Mouse (Mus musculus) lung, adult 2 months (tissue): Measurements from ENCODE around the gene Smg7. TPM values are rescaled to one million over a fixed set of nuclear protein-coding genes. Genes with fewer than 3 reads are reported as not detected.

Experiments
- DNase-seq: peaks from one replicate; pipeline ENCODE4 v3.0.0; 2022
- H3K4me1 ChIP-seq: fragments of 200-500 bp; 2 replicates; pipeline ENCODE4 v1.6.1; 2011; ENCODE audit warnings: low read length; ENCODE audit not compliant: control insufficient read depth, insufficient read depth
- H3K4me3 ChIP-seq: fragments of 200-500 bp; replicated peaks from 2 replicates; pipeline ENCODE3; 2011; ENCODE audit warnings: low read depth, mild to moderate bottlenecking, control low read depth, low read length; ENCODE audit errors: extremely low read depth
- CTCF ChIP-seq: fragments of 200-500 bp; IDR thresholded peaks from 2 replicates; pipeline ENCODE4 v1.5.1; 2011; ENCODE audit warnings: mild to moderate bottlenecking, low read length, control low read depth; ENCODE audit not compliant: insufficient read depth
- POLR2A ChIP-seq: fragments of 200-500 bp; IDR thresholded peaks from 2 replicates; pipeline ENCODE4 v1.6.1; 2011; ENCODE audit warnings: low read depth, mild to moderate bottlenecking, control low read depth, low read length, borderline replicate concordance; ENCODE audit errors: extremely low read depth
- WGBS: fragments of 180-500 bp; shearing (Covaris S2); methylation state at CpG from one replicate; pipeline ENCODE4 v1.1.7; 2018; 5-methylcytosine and 5-hydroxymethylcytosine counted together
- polyA plus RNA-seq: library from polyadenylated mRNA; depleted of rRNA; stranded (reverse); fragments of >200 nt; gene quantifications from 2 replicates; pipeline ENCODE4 v1.2.3, GENCODE M21; 2012; rRNA removed

The Smg7 gene
- polyA plus RNA-seq: 25.8 and 31.6 TPM in 2 replicates

- WGBS: under 1% methylated on average over 85 of the region's 93 CpGs
Measured at GRCm38 (mm10) chr1:152901765-152902664, at the start of gene Smg7. Gene Smg7 (minus strand): TSS chr1:152902646.

GRCm38 (mm10) chr1:152942977-152943376 lies 40.5 kb upstream of the Smg7 start:
- DNase-seq: no peak
- WGBS: 66% methylated on average over 4 of the region's 4 CpGs
- H3K4me3 ChIP-seq: no peak overlapping the region
- TF ChIP-seq POLR2A (no peak), CTCF (no peak)
- H3K4me1 ChIP-seq: no peaks in the 10 kb centered on the region

More at GRCm38 (mm10) chr1:152901765-152902664, at the start of gene Smg7:
- TF ChIP-seq POLR2A (0 out of 2 replicates have a peak, but pooled peaks have one; percentile 20), CTCF (no peak)
- Histone ChIP-seq H3K4me1 (peaks cover 6% of the 10 kb centered on the region), H3K4me3 (peak within 1 kb of the TSS; percentile 96)
- peak; percentile 74 for DNase-seq

- no peaks in the 10 kb centered on the region for H3K4me1 ChIP-seq
- H3K4me3 ChIP-seq: no peak overlapping the region
- TF ChIP-seq CTCF: no peak
- TF ChIP-seq POLR2A: no peak
- no peak for DNase-seq
- 79% methylated on average over 5 of the region's 5 CpGs for WGBS
Measured at GRCm38 (mm10) chr1:152936365-152936764, 33.9 kb upstream of the Smg7 start.

GRCm38 (mm10) chr1:152935476-152935875 lies 33.0 kb upstream of the Smg7 start:
- Histone ChIP-seq H3K4me1 (no peaks in the 10 kb centered on the region), H3K4me3 (no peak overlapping the region)
- 70% methylated on average over 6 of the region's 6 CpGs for WGBS
- TF ChIP-seq CTCF: no peak
- no peak for TF ChIP-seq POLR2A
- no peak for DNase-seq

DNA sequence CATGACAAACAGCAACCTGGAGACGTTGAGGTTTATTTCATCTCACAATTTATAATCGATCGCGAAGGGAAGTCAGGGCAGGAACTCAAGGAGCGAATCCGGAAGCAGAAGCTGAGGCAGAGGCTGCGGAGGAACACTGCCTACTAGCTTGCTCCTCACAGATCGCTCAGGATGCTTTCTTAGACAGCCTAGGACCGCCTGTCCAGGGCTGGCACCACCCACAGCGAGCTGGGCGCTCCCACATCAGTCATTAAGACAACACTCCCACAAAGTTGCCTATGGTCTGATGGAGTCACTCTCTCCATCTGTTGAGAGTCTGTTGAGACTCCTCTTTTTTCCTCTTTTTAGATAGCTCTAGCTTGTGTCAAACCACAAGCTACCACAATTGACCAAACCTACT lies 31.5 kb upstream of the Smg7 start:
- DNase-seq: no peak
- WGBS: 50% methylated on average over 11 of the region's 11 CpGs
- Histone ChIP-seq H3K4me1 (no peaks in the 10 kb centered on the region), H3K4me3 (no peak overlapping the region)
- TF ChIP-seq POLR2A (no peak), CTCF (no peak)

DNA sequence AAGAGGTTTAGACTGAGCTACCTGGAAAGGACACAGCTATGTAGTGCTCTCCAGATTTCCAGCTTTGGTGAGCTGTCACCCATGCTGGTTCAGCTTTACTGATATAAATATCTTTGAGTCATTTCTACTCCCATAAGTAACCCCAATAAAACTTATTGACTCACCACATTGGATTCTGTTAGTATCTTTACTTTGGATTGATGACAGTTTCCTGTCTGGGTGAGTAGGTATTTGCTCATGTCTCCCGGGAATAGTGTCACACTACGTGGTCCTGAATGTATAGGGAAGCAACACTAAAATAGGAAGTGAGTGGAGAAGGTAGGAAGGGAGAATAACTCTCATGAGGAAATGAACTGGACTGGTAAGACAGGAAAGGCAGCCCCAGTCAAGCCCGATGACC lies 19.3 kb upstream of the Smg7 start:
- Histone ChIP-seq H3K4me3 (no peak overlapping the region), H3K4me1 (no peaks in the 10 kb centered on the region)
- DNase-seq: no peak
- TF ChIP-seq CTCF (no peak), POLR2A (no peak)
- 44% methylated on average over 3 of the region's 3 CpGs for WGBS

- WGBS: 60% methylated on average over 4 of the region's 4 CpGs
- no peaks in the 10 kb centered on the region for H3K4me1 ChIP-seq
- DNase-seq: no peak
- no peak overlapping the region for H3K4me3 ChIP-seq
- TF ChIP-seq CTCF (no peak), POLR2A (no peak)
Measured at GRCm38 (mm10) chr1:152917626-152918025, 15.2 kb upstream of the Smg7 start.

DNA sequence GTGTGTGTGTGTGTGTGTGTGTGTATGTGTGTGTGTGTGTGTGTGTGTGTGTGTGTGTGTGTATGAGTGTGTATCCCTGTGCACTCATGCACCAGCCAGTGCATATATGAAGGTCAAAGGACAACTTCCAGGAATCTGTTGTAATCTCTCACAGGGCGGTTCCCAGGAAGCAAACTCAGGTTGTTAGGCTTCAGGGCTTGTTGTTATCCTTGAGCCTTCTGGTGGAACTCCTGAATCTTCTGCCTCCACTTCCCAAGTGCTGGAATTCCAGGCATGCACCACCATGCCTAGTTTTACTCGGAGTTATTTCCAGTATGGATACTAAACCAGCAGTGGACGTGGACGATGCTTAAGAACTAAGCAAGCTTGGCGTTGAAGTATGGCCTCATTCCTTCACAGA lies 14.5 kb upstream of the Smg7 start:
- 66% methylated on average over 5 of the region's 5 CpGs for WGBS
- H3K4me3 ChIP-seq: no peak overlapping the region
- no peak for TF ChIP-seq CTCF
- TF ChIP-seq POLR2A: no peak
- no peak for DNase-seq
- no peaks in the 10 kb centered on the region for H3K4me1 ChIP-seq

DNA sequence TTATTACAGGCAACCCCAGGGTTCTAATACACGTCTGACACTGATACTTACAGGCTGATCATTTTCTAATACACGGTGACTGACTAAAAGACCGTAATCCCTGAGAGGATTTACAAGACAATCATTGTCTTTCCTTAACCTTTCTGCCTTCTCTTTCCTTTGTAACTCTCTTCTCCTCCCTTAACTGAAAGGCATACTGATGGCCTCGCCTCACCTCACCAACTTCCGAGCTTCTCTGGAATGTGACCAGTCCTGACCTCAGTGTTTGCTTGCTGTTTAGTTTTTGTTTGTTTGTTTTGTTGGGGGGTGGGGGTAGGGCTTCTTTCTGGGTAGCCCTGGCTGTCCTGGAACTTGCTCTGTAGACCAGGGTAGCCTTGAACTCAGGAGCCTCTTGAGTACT lies 13.3 kb upstream of the Smg7 start:
- no peaks in the 10 kb centered on the region for H3K4me1 ChIP-seq
- H3K4me3 ChIP-seq: no peak overlapping the region
- TF ChIP-seq CTCF: no peak
- no peak for TF ChIP-seq POLR2A
- WGBS: 68% methylated on average over 5 of the region's 5 CpGs
- no peak for DNase-seq

DNA sequence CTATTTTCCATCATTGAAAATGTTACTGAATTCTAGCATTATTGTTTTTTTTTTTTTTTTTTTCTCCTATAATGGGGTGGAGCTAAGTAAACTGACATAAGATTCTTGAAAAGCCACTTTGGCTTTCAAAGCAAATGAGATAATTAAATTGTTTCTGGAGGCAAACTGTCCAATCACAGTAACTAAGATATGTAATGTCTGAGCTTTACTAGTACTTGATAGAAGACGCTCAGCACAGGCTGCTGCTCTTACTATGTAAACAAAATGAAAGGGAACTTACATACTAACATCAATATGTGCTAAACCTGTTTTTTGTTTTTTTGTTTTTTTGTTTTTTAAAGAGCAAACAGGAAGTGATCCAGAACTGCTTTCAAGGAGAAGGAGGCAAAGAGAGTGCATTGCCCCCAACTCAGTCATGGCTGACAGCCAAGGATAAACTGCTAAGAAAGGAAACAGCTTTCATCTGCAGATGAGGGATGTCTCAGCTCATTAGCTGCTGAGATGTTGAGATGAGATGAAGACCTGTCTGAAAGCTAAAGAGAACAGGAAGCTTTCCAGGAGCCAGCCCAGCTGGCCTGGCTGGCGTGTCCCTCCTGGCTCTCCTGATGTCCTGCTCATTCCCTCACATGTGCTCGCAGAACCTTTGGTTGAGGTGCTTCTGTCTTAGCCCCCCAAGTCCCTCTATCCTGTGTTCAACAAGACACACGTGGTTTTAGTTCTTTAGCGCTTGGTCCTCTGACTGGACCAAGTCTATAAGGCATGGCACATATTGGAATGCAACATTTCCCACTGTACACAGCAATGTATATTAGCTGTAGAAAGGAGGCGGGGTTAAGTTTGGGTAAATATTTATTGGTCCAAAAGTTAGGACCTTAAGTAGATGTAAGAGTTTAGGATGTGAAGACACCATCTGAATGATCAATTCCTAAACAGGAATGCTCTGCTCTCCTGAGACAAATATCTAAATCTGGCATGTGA lies 11.3 kb upstream of the Smg7 start:
- Histone ChIP-seq H3K4me3 (no peak overlapping the region), H3K4me1 (no peaks in the 10 kb centered on the region)
- 46% methylated on average over 6 of the region's 6 CpGs for WGBS
- TF ChIP-seq POLR2A: no peak
- TF ChIP-seq CTCF: no peak
- no peak for DNase-seq
